Mouse (Mus musculus): ENCODE data around the gene Arid4a.
A peak's percentile ranks its signal among the peaks of the same experiment; 100 is the strongest.

The Arid4a gene

GRCm38 (mm10) chr12:71141189-71141588 lies 125.4 kb downstream of the Arid4a start:
- peak; percentile 25 for DNase-seq (ENCODE audit: low read depth, low spot score)

- peak; percentile 73 for DNase-seq (ENCODE audit: low read depth, low spot score)
These were observed 131.9 kb downstream of the Arid4a start for GRCm38 (mm10) chr12:71147641-71148040.

Measured in CD4-positive, CD25-positive, alpha-beta regulatory T cell, adult 2 months (primary cell).